Mouse (Mus musculus) left cerebral cortex, postnatal 14 days (tissue): ENCODE results near the gene Farsb. TPM values are rescaled to one million over a fixed set of nuclear protein-coding genes. Genes with fewer than 3 reads are reported as not detected.

Experiments
- DNase-seq, 2 experiments: peaks; one replicate each; pipeline ENCODE4 v3.0.0; 2021 to 2022; ENCODE audit warnings: low spot score in 2 of 2, mixed read lengths in 1 of 2
- intact Hi-C: fragments of 180-260 bp; cut with DNase I; formaldehyde crosslinking; loops from one replicate; pipeline ENCODE4 v1.15.1; 2025
- long read RNA-seq, 2 experiments: library from polyadenylated mRNA; stranded (forward); transcript quantifications; one replicate each; pipeline ENCODE4 v2.0.0; 2021
- total RNA-seq, 2 experiments: library from RNA; stranded (reverse); gene quantifications; 2 replicates each; pipeline ENCODE4 v1.2.3; 2021

The Farsb gene
- 10 to 100 TPM; 64.3 to 67.0 TPM for total RNA-seq
- long read RNA-seq, experiment 1, transcript Farsb-201 (17 exons, 1,951 nt): major isoform, 47 of 64 reads
- long read RNA-seq, experiment 1, partial matches to known transcripts: 5 of 64 reads
- long read RNA-seq, experiment 1, other reads (novel, unspliced or antisense): 10 of 64 reads
- long read RNA-seq, experiment 2, transcript Farsb-201 (17 exons, 1,951 nt): major isoform, 44 of 59 reads
- long read RNA-seq, experiment 2, partial matches to known transcripts: 3 of 59 reads
- long read RNA-seq, experiment 2, other reads (novel, unspliced or antisense): 9 of 59 reads

GRCm38 (mm10) chr1:78488752-78489492, at the start of gene Farsb:
TSS of gene Farsb (minus strand) at chr1:78488897.
- peak; percentile 89 to 94 for DNase-seq
- intact Hi-C loops: no loop called here

GRCm38 (mm10) chr1:78538396-78538795, 49.7 kb upstream of the Farsb start:
- intact Hi-C loops: loop anchor here (5.0 kb wide), 2 partner anchors 54 to 119 kb away; partner anchors contain the start of genes Acsl3 and Utp14b
- DNase-seq: no peak

- DNase-seq: peak; percentile 78 to 87
- intact Hi-C loops: loop anchor here (5.0 kb wide), 2 partner anchors 55 to 120 kb away; partner anchors contain the start of genes Acsl3 and Utp14b
These were observed 48.9 kb upstream of the Farsb start for GRCm38 (mm10) chr1:78537494-78538010.

- DNase-seq: peak; percentile 83 to 90
- intact Hi-C loops: loop anchor here (5.0 kb wide), 2 partner anchors 56 to 121 kb away; partner anchors contain the start of genes Acsl3 and Utp14b
These were observed 47.8 kb upstream of the Farsb start for GRCm38 (mm10) chr1:78536310-78537164.

- DNase-seq: no peak
- intact Hi-C loops: loop anchor here (5.0 kb wide), 3 partner anchors 58 to 153 kb away; partner anchors contain the start of genes Acsl3 and Utp14b
These were observed 45.9 kb upstream of the Farsb start for GRCm38 (mm10) chr1:78534428-78535150.

- peak in 1 of 2 experiments; percentile 38 for DNase-seq
- intact Hi-C loops: loop anchor here (5.0 kb wide), 1 partner anchor 155 kb away; no protein-coding TSS in a partner anchor
These were observed 43.6 kb upstream of the Farsb start for GRCm38 (mm10) chr1:78532184-78532800.

GRCm38 (mm10) chr1:78530500-78531215, 42.0 kb upstream of the Farsb start:
- DNase-seq: peak in 1 of 2 experiments; percentile 28
- intact Hi-C loops: loop anchor here (5.0 kb wide), 1 partner anchor 157 kb away; no protein-coding TSS in a partner anchor

- no peak for DNase-seq
- intact Hi-C loops: no loop called here
These were observed 40.3 kb upstream of the Farsb start for GRCm38 (mm10) chr1:78529011-78529410.

- intact Hi-C loops: no loop called here
These were observed 39.7 kb upstream of the Farsb start for GRCm38 (mm10) chr1:78528356-78528755.

GRCm38 (mm10) chr1:78525189-78525886, 36.6 kb upstream of the Farsb start:
- intact Hi-C loops: no loop called here
- DNase-seq: peak; percentile 75 to 83

More at GRCm38 (mm10) chr1:78528356-78528755, 39.7 kb upstream of the Farsb start:
- no peak for DNase-seq

- no peak for DNase-seq
- intact Hi-C loops: no loop called here
These were observed 30.2 kb upstream of the Farsb start for GRCm38 (mm10) chr1:78518907-78519306.

- intact Hi-C loops: no loop called here
- DNase-seq: no peak
These were observed 24.1 kb upstream of the Farsb start for GRCm38 (mm10) chr1:78512756-78513155.

- intact Hi-C loops: no loop called here
- no peak for DNase-seq
These were observed 23.0 kb upstream of the Farsb start, which contains the start of gene BC035947 for GRCm38 (mm10) chr1:78511621-78512160. TSS of gene BC035947 (minus strand) at chr1:78512158.

GRCm38 (mm10) chr1:78510862-78511261, 22.2 kb upstream of the Farsb start, which contains the start of gene Mogat1:
TSS of gene Mogat1 (plus strand) at chr1:78510991.
- no peak for DNase-seq
- intact Hi-C loops: no loop called here

GRCm38 (mm10) chr1:78507137-78507536, 18.4 kb upstream of the Farsb start:
- intact Hi-C loops: no loop called here
- no peak for DNase-seq

GRCm38 (mm10) chr1:78502527-78502926, 13.8 kb upstream of the Farsb start:
- no peak for DNase-seq
- intact Hi-C loops: no loop called here
